In genomic region chr4:150823614-150824480, GRCm38 (mm10) we compare ENCODE assay signal across 12 mouse cellular contexts. TPM values are rescaled to one million over a fixed set of nuclear protein-coding genes. Genes with fewer than 3 reads are reported as not detected.
A peak's percentile ranks its signal among the peaks of the same experiment; 100 is the strongest.
DNase-seq lines count a peak whose midpoint lies in the region; ATAC-seq and TF ChIP-seq lines count a peak whose summit lies in the region.
"Had no signal": no experiment of that assay in that cellular context is flagged by ENCODE, and none has a peak within 500 bp of the region (broad histone marks: within the 10 kb centered on the region; RNA-seq: fewer than 3 reads in every experiment).

No protein-coding gene starts in this region.

- no peaks in the 10 kb centered on the region for H3K9me3 ChIP-seq in lung, embryonic 14.5 days (ENCODE audit: low read depth, low read length)

- no peak for ATAC-seq in lung, embryonic 14.5 days (ENCODE audit: insufficient read depth)
- peak; percentile 75 for ATAC-seq in megakaryocyte, adult 5-6 weeks (ENCODE audit: poor library complexity, severe bottlenecking)
- ATAC-seq: Patski had no signal

- no peak for TF ChIP-seq CTCF in lung, embryonic 14.5 days (IDR thresholded peaks at IDR 0.05; ENCODE audit: low read depth)
- no peak for TF ChIP-seq CTCF in brain, embryonic 14.5 days (IDR thresholded peaks at IDR 0.05; ENCODE audit: borderline replicate concordance, extremely low read depth, insufficient read depth, insufficient read length)

- peak; percentile 46 for DNase-seq in embryo, embryonic 9.5 days (ENCODE audit: extremely low spot score)
- no peak for DNase-seq in embryo, embryonic 11 days
- DNase-seq in lung, embryonic 14.5 days = no peak
- DNase-seq in lung, postnatal 25 days (ENCODE audit: low spot score) = no peak
- peak; percentile 46 for DNase-seq in brain, embryonic 14.5 days (ENCODE audit: low read depth)
- DNase-seq in urinary bladder, postnatal 10 days (ENCODE audit: low spot score) = no peak
- no peak for DNase-seq in gastrocnemius, adult 18-20 months (ENCODE audit: low spot score)
- DNase-seq: adrenal gland, postnatal 25 days; cerebellum, adult 2 months; heart, postnatal 10 days had no signal

- no peaks in the 10 kb centered on the region for H3K36me3 ChIP-seq in lung, embryonic 14.5 days (ENCODE audit: insufficient read depth)

- H3K4me2 ChIP-seq in lung, embryonic 14.5 days = no peak overlapping the region

- no peak overlapping the region for H3K9ac ChIP-seq in lung, embryonic 14.5 days

- WGBS in lung, embryonic 14.5 days = 49% methylated on average over 24 of the region's 24 CpGs

- H3K27me3 ChIP-seq in lung, embryonic 14.5 days (ENCODE audit: insufficient read depth, low read length) = no peaks in the 10 kb centered on the region
- H3K27me3 ChIP-seq: Patski had no signal

- H3K27ac ChIP-seq in lung, embryonic 14.5 days (ENCODE audit: low read depth) = peak overlapping the region; percentile 93

- H3K4me3 ChIP-seq in lung, embryonic 14.5 days (ENCODE audit: low read depth, low read length) = no peak overlapping the region

- no peak for TF ChIP-seq POLR2A in brain, embryonic 14.5 days (IDR thresholded peaks at IDR 0.05; ENCODE audit: borderline replicate concordance, extremely low read depth, insufficient read depth, insufficient read length, poor library complexity, severe bottlenecking)

- peaks cover 33% of the 10 kb centered on the region for H3K4me1 ChIP-seq in lung, embryonic 14.5 days (ENCODE audit: insufficient read depth)

RNA-seq across cellular contexts. Expression of gene Errfi1, which starts 29.9 kb away (rescaled TPM):
- 41.5 and 48.3 TPM in 2 replicates for polyA plus RNA-seq in lung, embryonic 14.5 days (2014; fragmentation: Nextera tagmentation; extraction: Ambion mirVana)
- 18.5 and 22.7 TPM in 2 replicates for polyA plus RNA-seq in brain, embryonic 14.5 days (2012; rRNA removed)
- total RNA-seq in megakaryocyte, adult 5-6 weeks (2015) = 1.8 and 3.7 TPM in 2 replicates
- total RNA-seq in megakaryocyte, adult 5-6 weeks (2017) = 2.3 and 3.4 TPM in 2 replicates
- total RNA-seq in gastrocnemius, adult 18-20 months (2021) = 10 to 100 TPM; 24.9 to 35.9 TPM

Comparison
In these comparisons a context has a peak if more than half of its experiments do, and no peak if none do; other contexts are left out.
1. DNase-seq: peak in embryo, embryonic 9.5 days (single experiment) and brain, embryonic 14.5 days (single experiment); none in embryo, embryonic 11 days (single experiment), lung, embryonic 14.5 days (single experiment), lung, postnatal 25 days (single experiment), urinary bladder, postnatal 10 days (single experiment) and gastrocnemius, adult 18-20 months (single experiment).
2. RNA of gene Errfi1, which starts 29.9 kb away (total RNA-seq): 24.9 to 35.9 TPM in gastrocnemius, adult 18-20 months; 1.8 to 3.7 TPM in megakaryocyte, adult 5-6 weeks; every median in the first group is over 4 times any median in the second.